Mouse (Mus musculus) midbrain, embryonic 12.5 days (tissue): ENCODE results near the gene Abca1. TPM values are rescaled to one million over a fixed set of nuclear protein-coding genes. Genes with fewer than 3 reads are reported as not detected.

ENCODE experiments used
- ATAC-seq: fragments of 200-750 bp; cut with Nextera tagmentation; 2 replicates; pipeline ENCODE4 v1.8.0; 2017; ENCODE audit warnings: low read depth, moderate TSS enrichment, moderate library complexity; ENCODE audit not compliant: low FRiP score
- H3K27ac ChIP-seq: fragments of 300-500 bp; sonication (generic); replicated peaks from 2 replicates; pipeline ENCODE4 v1.5.1; 2016; ENCODE audit warnings: mild to moderate bottlenecking
- H3K27me3 ChIP-seq: fragments of 300-500 bp; sonication (generic); 2 replicates; pipeline ENCODE4 v1.6.1; 2016; ENCODE audit warnings: mild to moderate bottlenecking
- H3K36me3 ChIP-seq: fragments of 300-500 bp; sonication (generic); 2 replicates; pipeline ENCODE4 v1.6.1; 2016
- H3K4me1 ChIP-seq: fragments of 300-500 bp; sonication (generic); 2 replicates; pipeline ENCODE4 v1.6.1; 2016
- H3K4me2 ChIP-seq: fragments of 300-500 bp; sonication (generic); replicated peaks from 2 replicates; pipeline ENCODE4 v1.6.1; 2016; ENCODE audit warnings: mild to moderate bottlenecking, moderate library complexity
- H3K4me3 ChIP-seq: fragments of 300-500 bp; sonication (generic); 2 replicates; pipeline ENCODE4 v1.5.1; 2016; ENCODE audit warnings: mild to moderate bottlenecking
- H3K9ac ChIP-seq: fragments of 300-500 bp; sonication (generic); replicated peaks from 2 replicates; pipeline ENCODE4 v1.6.1; 2016; ENCODE audit warnings: mild to moderate bottlenecking, moderate library complexity
- H3K9me3 ChIP-seq: fragments of 300-500 bp; sonication (generic); 2 replicates; pipeline ENCODE4 v1.6.1; 2016; ENCODE audit warnings: mild to moderate bottlenecking
- WGBS: fragments of 180-500 bp; shearing (Covaris S2); methylation state at CpG from one replicate; pipeline ENCODE4 v1.1.7; 2016; 5-methylcytosine and 5-hydroxymethylcytosine counted together
- polyA plus RNA-seq: library from polyadenylated mRNA; unstranded; fragments of >200 nt; fragmentation: Nextera tagmentation; extraction: Ambion mirVana; gene quantifications from 2 replicates; pipeline ENCODE4 v1.2.1, GENCODE M21; 2016

The Abca1 gene
- 8.8 and 9.2 TPM in 2 replicates for polyA plus RNA-seq

DNA sequence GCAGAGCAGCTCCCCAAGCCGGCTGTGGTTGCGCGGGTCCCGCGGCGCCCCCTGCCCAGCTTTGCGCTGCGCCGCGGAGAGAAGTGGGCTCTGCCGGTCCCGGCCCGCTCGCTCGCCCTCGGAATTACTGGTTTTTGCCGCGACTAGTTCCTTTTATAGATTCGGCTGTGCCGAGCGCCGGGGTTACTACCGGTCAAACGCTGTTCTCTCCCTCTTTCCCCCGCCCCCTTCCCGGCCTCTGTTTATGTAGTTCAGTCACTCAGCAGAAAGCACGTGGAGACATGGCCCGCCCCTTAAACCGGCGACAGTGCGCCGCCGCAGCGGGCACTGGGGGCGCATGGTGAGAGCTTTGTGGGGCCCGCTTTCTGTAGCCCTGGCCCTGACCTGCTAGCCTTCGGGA lies at the start of gene Abca1:
Gene Abca1, minus strand, starts transcription at position 129 of the 400 bp plus-strand sequence.
- Histone ChIP-seq H3K27me3 (peaks cover 23% of the 10 kb centered on the region; the same call in 1 of the 2 replicates), H3K4me3 (peak within 1 kb of the TSS; percentile 61), H3K9me3 (no peaks in the 10 kb centered on the region), H3K4me1 (peaks cover 18% of the 10 kb centered on the region), H3K9ac (peak within 1 kb of the TSS; percentile 63), H3K27ac (peak within 1 kb of the TSS; percentile 49; the same call in 1 of the 2 replicates), H3K36me3 (no peaks in the 10 kb centered on the region), H3K4me2 (peak within 1 kb of the TSS; percentile 92)
- WGBS: under 1% methylated on average over 37 of the region's 37 CpGs
- peak; percentile 96 for ATAC-seq

DNA sequence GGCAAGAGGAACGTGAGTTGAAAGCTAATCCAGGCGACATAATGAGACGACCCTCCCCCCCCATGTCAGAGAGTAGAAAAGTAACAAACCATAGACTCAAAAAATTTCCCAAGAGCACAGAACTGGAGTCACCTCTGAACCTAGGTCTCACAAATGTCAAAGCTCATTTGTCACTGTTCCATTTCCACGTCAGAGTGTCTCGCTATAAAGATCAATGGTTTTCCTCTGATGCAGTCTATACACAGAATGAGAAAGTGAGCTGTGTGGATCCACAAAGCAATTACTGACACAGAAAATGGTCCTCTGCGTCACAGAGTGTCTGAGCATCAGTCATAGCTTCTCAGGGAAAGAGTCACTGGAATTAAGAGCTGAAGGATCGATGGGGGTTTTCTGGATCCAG lies 44.8 kb upstream of the Abca1 start:
- no peaks in the 10 kb centered on the region for H3K36me3 ChIP-seq
- H3K4me3 ChIP-seq: no peak overlapping the region
- no peak overlapping the region for H3K4me2 ChIP-seq
- no peak overlapping the region for H3K9ac ChIP-seq
- no peaks in the 10 kb centered on the region for H3K27me3 ChIP-seq
- no peak for ATAC-seq
- no peaks in the 10 kb centered on the region for H3K4me1 ChIP-seq
- H3K27ac ChIP-seq: no peak overlapping the region
- H3K9me3 ChIP-seq: no peaks in the 10 kb centered on the region
- WGBS: 73% methylated on average over 7 of the region's 7 CpGs

DNA sequence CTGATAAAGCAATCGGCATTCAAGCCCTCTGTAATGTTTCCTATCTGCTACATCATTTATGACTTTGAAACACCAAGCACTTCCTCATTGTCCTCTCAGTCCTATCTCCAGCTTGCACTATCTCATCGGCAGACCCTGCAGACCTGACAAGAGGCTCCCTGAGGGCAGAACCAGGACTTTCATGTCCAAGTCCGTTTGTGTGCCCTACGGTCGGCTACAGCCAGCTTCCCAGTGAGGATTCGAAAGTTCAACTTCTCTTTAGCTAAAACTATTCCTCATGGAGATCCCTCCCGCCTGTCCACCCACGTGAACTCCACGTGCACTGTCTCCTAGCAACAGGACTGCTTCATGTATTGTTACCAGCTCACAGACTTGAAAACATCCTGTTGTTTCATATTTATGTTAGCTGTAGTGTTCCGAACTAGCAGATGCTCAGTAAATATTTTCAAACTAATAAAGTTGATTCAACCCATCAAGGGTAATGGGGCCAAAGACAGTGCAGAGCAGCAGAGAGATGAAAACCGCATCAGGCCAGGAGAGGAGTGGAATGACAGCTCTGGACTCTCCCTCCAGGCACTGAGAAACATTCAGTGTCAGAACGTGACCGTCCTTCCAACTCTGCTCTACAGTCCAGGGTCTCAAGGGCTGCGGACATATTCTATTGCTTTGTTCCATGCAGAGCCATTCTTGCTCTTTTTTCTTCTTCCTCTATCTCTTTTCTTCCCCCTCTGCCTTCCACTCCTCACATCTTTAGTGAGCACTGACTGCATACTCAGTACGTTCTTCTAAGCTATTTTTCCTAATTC lies 44.1 kb upstream of the Abca1 start:
- no peak for ATAC-seq

GRCm38 (mm10) chr4:53200276-53200675 lies 40.6 kb upstream of the Abca1 start:
- peaks cover 8% of the 10 kb centered on the region for H3K4me1 ChIP-seq
- no peak overlapping the region for H3K4me3 ChIP-seq
- no peaks in the 10 kb centered on the region for H3K36me3 ChIP-seq
- H3K9me3 ChIP-seq: no peaks in the 10 kb centered on the region
- H3K27ac ChIP-seq: no peak overlapping the region
- 93% methylated on average over 1 of the region's 1 CpGs for WGBS
- no peak for ATAC-seq
- no peak overlapping the region for H3K4me2 ChIP-seq
- H3K27me3 ChIP-seq: no peaks in the 10 kb centered on the region
- no peak overlapping the region for H3K9ac ChIP-seq

More for the DNA sequence above, 44.1 kb upstream of the Abca1 start:
- Histone ChIP-seq H3K27ac (no peak overlapping the region), H3K27me3 (no peaks in the 10 kb centered on the region), H3K9ac (no peak overlapping the region), H3K36me3 (no peaks in the 10 kb centered on the region), H3K4me1 (no peaks in the 10 kb centered on the region), H3K4me3 (no peak overlapping the region), H3K4me2 (no peak overlapping the region), H3K9me3 (no peaks in the 10 kb centered on the region)
- 82% methylated on average over 15 of the region's 15 CpGs for WGBS

DNA sequence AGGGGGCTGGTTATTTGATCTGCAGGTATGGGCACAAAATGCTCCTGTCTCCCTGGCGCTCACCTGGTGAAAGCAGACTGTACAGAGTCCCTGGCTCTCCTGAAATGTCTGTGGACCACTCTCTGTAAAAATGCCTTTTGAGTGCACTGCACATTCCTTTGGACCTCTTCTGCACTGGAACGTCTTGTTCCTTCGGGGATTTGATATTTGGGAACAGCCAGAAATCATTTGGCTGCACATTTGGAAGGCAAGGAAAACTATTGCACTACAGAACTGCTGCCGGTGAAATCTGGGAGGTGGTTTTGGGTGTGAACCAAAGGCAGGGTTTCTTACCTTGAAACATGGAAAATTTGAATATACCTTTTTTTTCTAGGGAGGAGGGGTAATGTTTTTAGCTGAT lies 38.1 kb upstream of the Abca1 start:
- Histone ChIP-seq H3K4me3 (no peak overlapping the region), H3K9ac (no peak overlapping the region), H3K4me1 (peaks cover 8% of the 10 kb centered on the region), H3K27me3 (no peaks in the 10 kb centered on the region), H3K4me2 (no peak overlapping the region), H3K36me3 (no peaks in the 10 kb centered on the region), H3K27ac (no peak overlapping the region), H3K9me3 (no peaks in the 10 kb centered on the region)
- no peak for ATAC-seq
- 89% methylated on average over 4 of the region's 4 CpGs for WGBS

GRCm38 (mm10) chr4:53196058-53196771 lies 36.5 kb upstream of the Abca1 start:
- H3K9me3 ChIP-seq: no peaks in the 10 kb centered on the region
- H3K36me3 ChIP-seq: no peaks in the 10 kb centered on the region
- peaks cover 8% of the 10 kb centered on the region for H3K4me1 ChIP-seq
- peak overlapping the region; percentile 48 for H3K4me2 ChIP-seq
- no peaks in the 10 kb centered on the region for H3K27me3 ChIP-seq
- WGBS: 12% methylated on average over 24 of the region's 24 CpGs
- ATAC-seq: peak; percentile 98
- no peak overlapping the region for H3K27ac ChIP-seq
- H3K4me3 ChIP-seq: peak overlapping the region; percentile 44
- H3K9ac ChIP-seq: 0 out of 2 replicates have a peak overlapping the region, but pooled peaks have one; percentile 16

- H3K4me2 ChIP-seq: no peak overlapping the region
- WGBS: 65% methylated on average over 4 of the region's 4 CpGs
- no peak overlapping the region for H3K9ac ChIP-seq
- no peak overlapping the region for H3K27ac ChIP-seq
- no peak for ATAC-seq
- H3K4me1 ChIP-seq: no peaks in the 10 kb centered on the region
- H3K4me3 ChIP-seq: no peak overlapping the region
- H3K27me3 ChIP-seq: no peaks in the 10 kb centered on the region
- H3K9me3 ChIP-seq: no peaks in the 10 kb centered on the region
- no peaks in the 10 kb centered on the region for H3K36me3 ChIP-seq
These were observed 27.4 kb upstream of the Abca1 start for GRCm38 (mm10) chr4:53187071-53187470.

GRCm38 (mm10) chr4:53186573-53186972 lies 26.9 kb upstream of the Abca1 start:
- Histone ChIP-seq H3K27ac (no peak overlapping the region), H3K9me3 (no peaks in the 10 kb centered on the region), H3K4me2 (no peak overlapping the region), H3K4me3 (no peak overlapping the region), H3K36me3 (no peaks in the 10 kb centered on the region), H3K4me1 (no peaks in the 10 kb centered on the region), H3K9ac (no peak overlapping the region), H3K27me3 (no peaks in the 10 kb centered on the region)
- 62% methylated on average over 4 of the region's 4 CpGs for WGBS
- no peak for ATAC-seq

GRCm38 (mm10) chr4:53186141-53186540 lies 26.4 kb upstream of the Abca1 start:
- H3K4me1 ChIP-seq: no peaks in the 10 kb centered on the region
- no peak for ATAC-seq
- no peaks in the 10 kb centered on the region for H3K9me3 ChIP-seq
- H3K36me3 ChIP-seq: no peaks in the 10 kb centered on the region
- H3K27ac ChIP-seq: no peak overlapping the region
- H3K4me2 ChIP-seq: no peak overlapping the region
- no peak overlapping the region for H3K4me3 ChIP-seq
- H3K27me3 ChIP-seq: no peaks in the 10 kb centered on the region
- H3K9ac ChIP-seq: no peak overlapping the region
- 93% methylated on average over 4 of the region's 4 CpGs for WGBS

GRCm38 (mm10) chr4:53181479-53181878 lies 21.8 kb upstream of the Abca1 start:
- no peaks in the 10 kb centered on the region for H3K9me3 ChIP-seq
- H3K4me2 ChIP-seq: no peak overlapping the region
- no peaks in the 10 kb centered on the region for H3K4me1 ChIP-seq
- WGBS: 84% methylated on average over 6 of the region's 6 CpGs
- no peak overlapping the region for H3K9ac ChIP-seq
- no peaks in the 10 kb centered on the region for H3K27me3 ChIP-seq
- no peaks in the 10 kb centered on the region for H3K36me3 ChIP-seq
- H3K4me3 ChIP-seq: no peak overlapping the region
- no peak overlapping the region for H3K27ac ChIP-seq
- no peak for ATAC-seq

GRCm38 (mm10) chr4:53179308-53179820 lies 19.7 kb upstream of the Abca1 start:
- Histone ChIP-seq H3K9me3 (no peaks in the 10 kb centered on the region), H3K4me3 (no peak overlapping the region), H3K9ac (no peak overlapping the region), H3K27ac (no peak overlapping the region), H3K36me3 (no peaks in the 10 kb centered on the region), H3K4me1 (no peaks in the 10 kb centered on the region), H3K27me3 (no peaks in the 10 kb centered on the region), H3K4me2 (no peak overlapping the region)
- WGBS: 82% methylated on average over 10 of the region's 10 CpGs
- no peak for ATAC-seq

DNA sequence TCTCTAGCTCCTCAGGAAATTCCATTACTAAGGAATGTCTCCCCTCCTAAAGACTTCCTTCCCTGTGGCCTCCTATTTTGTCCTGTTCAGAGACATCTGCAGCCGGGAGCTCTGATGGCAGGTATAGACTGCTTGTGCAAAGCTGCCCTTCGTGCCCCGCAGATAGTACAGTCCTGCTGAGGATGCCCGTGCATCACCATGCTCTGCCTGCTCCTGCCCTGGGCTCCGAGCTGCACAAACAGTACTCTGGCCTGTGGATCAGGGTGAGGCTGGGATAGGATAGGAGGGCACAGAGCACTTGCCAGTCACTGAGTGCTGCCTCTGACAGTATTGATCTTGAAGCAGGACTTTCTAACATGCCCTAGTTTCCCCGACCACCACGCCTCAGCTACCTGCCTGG lies 18.8 kb upstream of the Abca1 start:
- Histone ChIP-seq H3K4me3 (no peak overlapping the region), H3K36me3 (no peaks in the 10 kb centered on the region), H3K9ac (no peak overlapping the region), H3K4me2 (no peak overlapping the region), H3K27ac (no peak overlapping the region), H3K4me1 (no peaks in the 10 kb centered on the region), H3K9me3 (no peaks in the 10 kb centered on the region), H3K27me3 (no peaks in the 10 kb centered on the region)
- WGBS: 85% methylated on average over 7 of the region's 7 CpGs
- no peak for ATAC-seq
